28 mouse cellular contexts compared by ENCODE assay signal in genomic region chr2:152941776-152942175, GRCm38 (mm10). TPM values are rescaled to one million over a fixed set of nuclear protein-coding genes. Genes with fewer than 3 reads are reported as not detected.
DNase-seq lines count a peak whose midpoint lies in the region; ATAC-seq lines count a peak whose summit lies in the region.
"Had no signal": no experiment of that assay in that cellular context is flagged by ENCODE, and none has a peak within 500 bp of the region (broad histone marks: within the 10 kb centered on the region; RNA-seq: fewer than 3 reads in every experiment).

No protein-coding gene starts in this region.

- 33% methylated on average over 7 of the region's 7 CpGs for WGBS in hindbrain, embryonic 10.5 days
- 34% methylated on average over 7 of the region's 7 CpGs for WGBS in hindbrain, embryonic 12.5 days
- WGBS in midbrain, embryonic 15.5 days = 33% methylated on average over 7 of the region's 7 CpGs
- WGBS in midbrain, embryonic 10.5 days = 37% methylated on average over 7 of the region's 7 CpGs

- no peaks in the 10 kb centered on the region for H3K9me3 ChIP-seq in hindbrain, embryonic 10.5 days
- no peaks in the 10 kb centered on the region for H3K9me3 ChIP-seq in hindbrain, embryonic 12.5 days (replicated peaks)
- H3K9me3 ChIP-seq in midbrain, embryonic 15.5 days = no peaks in the 10 kb centered on the region
- H3K9me3 ChIP-seq in midbrain, embryonic 10.5 days (replicated peaks) = no peaks in the 10 kb centered on the region
- H3K9me3 ChIP-seq: embryonic facial prominence, embryonic 10.5 days; embryonic facial prominence, embryonic 13.5 days; forebrain, embryonic 12.5 days; forebrain, embryonic 15.5 days; G1E; heart, embryonic 12.5 days; heart, embryonic 15.5 days; hindbrain, embryonic 15.5 days had no signal

- no peak overlapping the region for H3K9ac ChIP-seq in hindbrain, embryonic 12.5 days
- no peak overlapping the region for H3K9ac ChIP-seq in midbrain, embryonic 15.5 days
- H3K9ac ChIP-seq: embryonic facial prominence, embryonic 13.5 days; forebrain, embryonic 12.5 days; forebrain, embryonic 15.5 days; heart, embryonic 12.5 days; heart, embryonic 15.5 days; hindbrain, embryonic 15.5 days had no signal

- no peak overlapping the region for H3K4me2 ChIP-seq in hindbrain, embryonic 12.5 days (replicated peaks)
- no peak overlapping the region for H3K4me2 ChIP-seq in midbrain, embryonic 15.5 days

- H3K36me3 ChIP-seq in hindbrain, embryonic 10.5 days = no peaks in the 10 kb centered on the region
- H3K36me3 ChIP-seq in hindbrain, embryonic 12.5 days = no peaks in the 10 kb centered on the region
- no peaks in the 10 kb centered on the region for H3K36me3 ChIP-seq in midbrain, embryonic 15.5 days (replicated peaks)
- no peaks in the 10 kb centered on the region for H3K36me3 ChIP-seq in midbrain, embryonic 10.5 days
- H3K36me3 ChIP-seq: embryonic facial prominence, embryonic 10.5 days; embryonic facial prominence, embryonic 13.5 days; forebrain, embryonic 12.5 days; forebrain, embryonic 15.5 days; G1E; heart, embryonic 12.5 days; heart, embryonic 15.5 days; hindbrain, embryonic 15.5 days had no signal

- peaks cover 87% of the 10 kb centered on the region for H3K27me3 ChIP-seq in hindbrain, embryonic 10.5 days (ENCODE audit: insufficient read depth, poor library complexity, severe bottlenecking)
- peaks cover 75% of the 10 kb centered on the region for H3K27me3 ChIP-seq in hindbrain, embryonic 12.5 days
- H3K27me3 ChIP-seq in midbrain, embryonic 15.5 days (replicated peaks) = peaks cover 52% of the 10 kb centered on the region
- peaks cover 87% of the 10 kb centered on the region for H3K27me3 ChIP-seq in midbrain, embryonic 10.5 days (ENCODE audit: low read depth, poor library complexity, severe bottlenecking)

- H3K4me3 ChIP-seq in hindbrain, embryonic 10.5 days = no peak overlapping the region
- H3K4me3 ChIP-seq in hindbrain, embryonic 12.5 days = no peak overlapping the region
- H3K4me3 ChIP-seq in midbrain, embryonic 15.5 days = no peak overlapping the region
- no peak overlapping the region for H3K4me3 ChIP-seq in midbrain, embryonic 10.5 days
- H3K4me3 ChIP-seq: erythroblast, embryonic 14.5 days; forebrain, embryonic 15.5 days had no signal

- peak; percentile 6 for DNase-seq in hindbrain, embryonic 10.5 days (ENCODE audit: low spot score)
- no peak for DNase-seq in midbrain, embryonic 10.5 days (ENCODE audit: low spot score)
- DNase-seq in thymus, postnatal 14 days = peak; percentile 15
- no peak for DNase-seq in thymus, postnatal 10 days (ENCODE audit: low spot score in 2 of 2)
- DNase-seq: adrenal gland, postnatal 10 days; adrenal gland, postnatal 36 days; B cell, adult 2 months; cerebellum, adult 2 months; cerebellum, adult 9-11 months; embryo, embryonic 11 days; gastrocnemius, postnatal 25 days; heart, adult 18-20 months; heart, postnatal 10 days; heart, postnatal 36 days had no signal

- H3K27ac ChIP-seq in hindbrain, embryonic 10.5 days = no peak overlapping the region
- no peak overlapping the region for H3K27ac ChIP-seq in hindbrain, embryonic 12.5 days
- H3K27ac ChIP-seq in midbrain, embryonic 15.5 days = no peak overlapping the region
- no peak overlapping the region for H3K27ac ChIP-seq in midbrain, embryonic 10.5 days (replicated peaks)
- H3K27ac ChIP-seq: embryonic facial prominence, embryonic 10.5 days; embryonic facial prominence, embryonic 13.5 days; forebrain, embryonic 12.5 days; forebrain, embryonic 15.5 days; heart, embryonic 15.5 days; hindbrain, embryonic 15.5 days had no signal

- ATAC-seq in hindbrain, embryonic 12.5 days (ENCODE audit: low FRiP score) = no peak
- 0 out of 2 replicates have a peak, but pooled peaks have one; percentile 8 for ATAC-seq in midbrain, embryonic 15.5 days (replicated peaks)
- ATAC-seq: forebrain, embryonic 15.5 days; Patski had no signal

- H3K4me1 ChIP-seq in hindbrain, embryonic 10.5 days (replicated peaks) = peaks cover 24% of the 10 kb centered on the region
- peaks cover 13% of the 10 kb centered on the region for H3K4me1 ChIP-seq in hindbrain, embryonic 12.5 days
- peaks cover 14% of the 10 kb centered on the region for H3K4me1 ChIP-seq in midbrain, embryonic 15.5 days
- peaks cover 20% of the 10 kb centered on the region for H3K4me1 ChIP-seq in midbrain, embryonic 10.5 days

RNA-seq across cellular contexts. Expression of gene Foxs1, which starts 8.8 kb away (rescaled TPM):
- polyA plus RNA-seq in hindbrain, embryonic 10.5 days (2016; fragmentation: Nextera tagmentation; extraction: Ambion mirVana) = 0.56 and 1.0 TPM in 2 replicates
- polyA plus RNA-seq in hindbrain, embryonic 12.5 days (2016; fragmentation: Nextera tagmentation; extraction: Ambion mirVana) = 1.3 and 2.5 TPM in 2 replicates
- 4.3 and 4.4 TPM in 2 replicates for polyA plus RNA-seq in midbrain, embryonic 15.5 days (2015; fragmentation: Nextera tagmentation; extraction: Ambion mirVana)
- 0.58 and 1.5 TPM in 2 replicates for polyA plus RNA-seq in midbrain, embryonic 10.5 days (2016; fragmentation: Nextera tagmentation; extraction: Ambion mirVana)
- polyA plus RNA-seq: erythroblast, embryonic 14.5 days; G1E had no signal

RNA-seq across cellular contexts. Expression of gene Dusp15, which starts 9.7 kb away (rescaled TPM):
- polyA plus RNA-seq in hindbrain, embryonic 10.5 days (2016; fragmentation: Nextera tagmentation; extraction: Ambion mirVana) = 1.1 and 1.4 TPM in 2 replicates
- 2.8 and 2.9 TPM in 2 replicates for polyA plus RNA-seq in hindbrain, embryonic 12.5 days (2016; fragmentation: Nextera tagmentation; extraction: Ambion mirVana)
- 9.9 and 14.0 TPM in 2 replicates for polyA plus RNA-seq in midbrain, embryonic 15.5 days (2015; fragmentation: Nextera tagmentation; extraction: Ambion mirVana)
- 0.60 and 1.3 TPM in 2 replicates for polyA plus RNA-seq in midbrain, embryonic 10.5 days (2016; fragmentation: Nextera tagmentation; extraction: Ambion mirVana)
- polyA plus RNA-seq: erythroblast, embryonic 14.5 days; G1E had no signal

RNA-seq across cellular contexts. Expression of gene Ttll9, which starts 20.5 kb away (rescaled TPM):
- polyA plus RNA-seq in hindbrain, embryonic 10.5 days (2016; fragmentation: Nextera tagmentation; extraction: Ambion mirVana) = 1.6 and 1.9 TPM in 2 replicates
- 2.4 and 3.9 TPM in 2 replicates for polyA plus RNA-seq in hindbrain, embryonic 12.5 days (2016; fragmentation: Nextera tagmentation; extraction: Ambion mirVana)
- 8.8 and 8.9 TPM in 2 replicates for polyA plus RNA-seq in midbrain, embryonic 15.5 days (2015; fragmentation: Nextera tagmentation; extraction: Ambion mirVana)
- 1.3 and 1.4 TPM in 2 replicates for polyA plus RNA-seq in midbrain, embryonic 10.5 days (2016; fragmentation: Nextera tagmentation; extraction: Ambion mirVana)
- polyA plus RNA-seq: erythroblast, embryonic 14.5 days; G1E had no signal

RNA-seq across cellular contexts. Expression of gene Mylk2, which starts 30.6 kb away (rescaled TPM):
- 0.05 and 0.14 TPM in 2 replicates for polyA plus RNA-seq in hindbrain, embryonic 10.5 days (2016; fragmentation: Nextera tagmentation; extraction: Ambion mirVana)
- polyA plus RNA-seq in hindbrain, embryonic 12.5 days (2016; fragmentation: Nextera tagmentation; extraction: Ambion mirVana) = 0.10 TPM in 1 of 2 replicates, not detected in the other
- not detected in 2 replicates for polyA plus RNA-seq in midbrain, embryonic 15.5 days (2015; fragmentation: Nextera tagmentation; extraction: Ambion mirVana)
- 0.06 and 0.07 TPM in 2 replicates for polyA plus RNA-seq in midbrain, embryonic 10.5 days (2016; fragmentation: Nextera tagmentation; extraction: Ambion mirVana)
- polyA plus RNA-seq: cerebellum, adult 2 months; cortical plate, adult 2 months; embryonic facial prominence, embryonic 13.5 days; erythroblast, embryonic 14.5 days; forebrain, embryonic 12.5 days; forebrain, embryonic 15.5 days; G1E; hindbrain, embryonic 11.5 days had no signal

Comparison
In these comparisons a context has a peak if more than half of its experiments do, and no peak if none do; other contexts are left out.
1. DNase-seq: peak in hindbrain, embryonic 10.5 days (single experiment) and thymus, postnatal 14 days (single experiment); none in midbrain, embryonic 10.5 days (single experiment) and thymus, postnatal 10 days (0 of 2).